Mouse (Mus musculus): ENCODE data around the gene Trmt13.

GRCm38 (mm10) chr3:116551362-116551761 lies 63.0 kb downstream of the Trmt13 start:
- TF ChIP-seq CTCF (IDR thresholded peaks at IDR 0.05; ENCODE audit: low read depth, low read length) = no peak
- TF ChIP-seq POLR2A (IDR thresholded peaks at IDR 0.05; ENCODE audit: extremely low read depth, insufficient read depth, low read length) = no peak
